Mouse (Mus musculus) lung, adult 18-20 months (tissue): ENCODE measurements around the gene Hmgb2.
A peak's percentile ranks its signal among the peaks of the same experiment; 100 is the strongest.

Source experiments
- DNase-seq, 2 experiments: peaks; one replicate each; pipeline ENCODE4 v3.0.0; 2022; ENCODE audit warnings: mixed read lengths in 2 of 2

Gene Hmgb2

DNA sequence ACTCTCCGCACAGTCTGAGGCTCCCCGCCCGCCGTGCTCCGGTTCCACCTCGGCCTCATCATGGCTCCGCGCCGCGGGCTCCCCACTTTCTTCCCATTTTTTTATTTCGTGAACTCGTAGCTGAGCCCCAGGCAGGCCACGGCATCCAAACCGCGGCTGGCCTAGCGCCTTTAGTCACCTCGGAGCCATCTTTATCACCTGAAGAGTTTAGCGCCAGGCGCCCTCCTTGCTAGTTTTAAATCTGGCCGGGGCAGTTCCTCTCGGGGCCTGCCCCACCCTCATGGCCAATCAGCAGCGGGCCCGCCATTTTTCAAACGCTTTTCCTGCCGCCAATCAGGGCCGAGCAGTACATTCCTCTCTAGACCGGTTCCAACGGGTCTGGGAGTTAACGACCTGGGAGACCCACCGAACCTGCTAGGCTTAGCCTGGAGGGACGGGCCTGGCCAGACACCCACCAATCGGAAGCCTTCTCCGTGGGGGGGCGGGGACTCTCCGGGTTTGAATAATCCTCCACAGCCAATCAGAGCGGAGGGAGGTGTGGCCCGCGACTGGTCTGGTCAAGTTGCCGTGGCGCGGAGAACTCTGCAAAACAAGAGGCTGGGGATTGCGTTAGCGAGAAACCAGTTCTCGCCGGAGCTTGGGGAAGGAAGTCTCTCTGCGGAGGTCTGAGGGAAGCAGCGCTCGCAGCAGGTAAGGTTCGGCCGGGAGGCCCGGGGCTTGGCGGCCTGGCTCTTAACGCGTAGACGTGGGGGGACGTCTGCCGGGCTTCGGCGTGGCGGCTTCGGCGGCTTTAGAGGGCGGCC is at the start of gene Hmgb2:
Hmgb2 (plus strand) TSS at position 592 of the 803 bp plus-strand sequence.
- DNase-seq: peak; percentile 100

DNA sequence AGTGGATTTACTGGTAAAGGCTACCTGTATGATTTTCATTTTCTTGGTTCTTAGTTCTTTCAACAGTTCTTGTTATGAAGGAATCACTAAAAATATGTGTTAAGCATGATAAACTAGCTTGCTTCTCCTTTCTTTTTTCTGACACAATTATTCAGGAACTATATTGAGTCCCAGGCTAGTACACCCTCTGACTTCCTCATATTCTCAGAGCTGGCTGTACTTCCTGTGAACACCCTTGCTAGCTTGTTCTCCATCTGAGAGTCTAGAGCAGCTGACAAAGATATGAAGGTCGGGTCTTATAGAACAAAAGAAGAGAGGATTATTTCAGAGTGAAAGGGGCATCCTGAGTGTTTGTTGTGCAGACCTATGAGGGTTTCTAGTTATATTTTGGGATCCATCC is 48.9 kb upstream of the Hmgb2 start:
- no peak for DNase-seq

DNA sequence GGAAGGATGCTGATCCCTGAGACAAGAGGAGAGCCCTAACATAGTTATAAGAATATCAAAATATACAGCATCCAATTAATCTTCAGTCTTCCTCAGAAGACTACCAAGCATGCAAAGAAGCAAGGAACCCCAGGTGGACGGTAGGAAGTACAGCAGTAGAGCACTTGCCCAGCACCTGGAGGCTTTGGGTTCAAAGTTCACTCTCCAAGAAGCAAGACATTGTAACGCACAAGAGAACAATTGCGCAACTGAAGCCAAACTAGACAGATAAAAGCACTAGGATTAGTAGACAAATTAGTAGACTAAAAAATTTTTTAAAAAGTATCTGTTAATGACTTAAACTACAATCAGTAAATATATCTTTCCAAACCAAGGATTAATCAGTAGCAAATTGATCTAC is 48.0 kb upstream of the Hmgb2 start:
- no peak for DNase-seq

DNA sequence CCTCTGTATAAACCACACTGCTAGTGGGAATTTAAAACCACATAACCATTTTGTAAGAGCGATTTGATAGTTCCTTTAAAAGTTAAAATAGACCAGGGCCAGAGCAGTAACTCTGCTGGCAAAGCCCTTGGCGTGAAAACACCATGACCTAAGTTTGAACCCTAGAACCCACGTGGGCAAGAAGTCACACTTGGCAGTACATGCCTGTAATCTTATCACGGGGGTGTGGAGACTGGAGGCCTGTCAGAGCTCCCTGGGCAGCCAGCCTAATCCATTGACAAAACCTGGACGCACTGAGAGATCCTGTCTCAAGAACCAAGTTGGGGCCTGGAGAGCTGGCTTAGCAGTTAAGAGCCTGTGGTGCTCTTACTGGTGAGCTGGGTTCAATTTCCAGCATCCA is 43.1 kb upstream of the Hmgb2 start:
- peak; percentile 73 to 81 for DNase-seq

DNA sequence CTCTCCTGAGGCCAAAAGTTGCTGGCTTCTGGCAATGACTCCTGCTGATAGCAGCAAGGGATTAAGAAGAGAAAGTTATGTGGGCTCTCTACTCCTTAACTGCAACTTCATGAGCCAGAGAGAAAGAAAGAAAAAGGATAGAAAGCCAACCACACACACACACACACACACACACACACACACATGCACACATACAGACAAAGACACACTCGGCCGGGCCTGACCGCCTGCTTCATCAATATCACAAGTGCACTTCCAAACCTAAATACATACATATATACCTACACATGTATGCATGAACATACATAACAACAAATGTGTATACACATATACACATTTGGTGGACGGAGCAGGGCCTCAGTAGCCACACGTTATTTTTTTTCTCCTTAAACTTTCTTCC is 40.8 kb upstream of the Hmgb2 start:
- no peak for DNase-seq

DNA sequence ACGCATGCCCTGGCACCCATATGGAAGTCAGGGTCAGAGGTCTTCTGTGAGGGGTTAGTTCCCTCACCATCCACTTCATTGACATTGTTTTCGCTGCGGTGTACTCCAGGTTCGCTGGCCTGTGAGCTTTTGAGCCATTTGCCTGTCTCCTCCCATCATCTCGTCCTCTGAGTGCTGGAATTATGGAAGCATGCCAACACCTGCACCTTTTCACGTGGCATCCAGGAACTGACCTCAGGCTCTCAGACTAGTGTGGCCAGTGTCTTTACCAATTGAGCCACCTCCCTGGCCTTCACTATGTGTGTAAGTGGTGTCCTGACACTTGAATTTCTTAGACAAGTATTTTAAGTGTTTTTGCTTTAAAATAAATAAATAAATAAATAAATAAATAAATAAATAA is 38.0 kb upstream of the Hmgb2 start:
- DNase-seq: peak; percentile 22 to 44

DNA sequence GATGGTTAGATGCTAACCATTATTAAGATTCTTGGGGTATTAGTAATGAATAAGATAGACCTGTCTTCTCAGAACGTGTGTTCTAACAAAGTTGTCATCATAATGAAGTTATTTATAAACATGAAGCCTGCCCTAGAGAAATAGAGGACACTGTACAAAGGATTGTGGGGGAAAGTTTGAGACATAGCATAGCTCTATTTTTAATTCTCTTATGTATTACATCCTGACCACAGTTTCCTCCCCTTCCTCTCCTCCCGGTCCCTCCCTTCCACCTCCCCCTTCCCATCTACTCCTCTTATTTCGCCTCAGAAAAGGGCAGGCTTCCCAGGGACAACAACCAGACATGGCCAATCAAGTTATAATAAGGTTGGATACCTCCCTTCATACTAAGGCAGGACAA is 33.3 kb upstream of the Hmgb2 start:
- no peak for DNase-seq

DNA sequence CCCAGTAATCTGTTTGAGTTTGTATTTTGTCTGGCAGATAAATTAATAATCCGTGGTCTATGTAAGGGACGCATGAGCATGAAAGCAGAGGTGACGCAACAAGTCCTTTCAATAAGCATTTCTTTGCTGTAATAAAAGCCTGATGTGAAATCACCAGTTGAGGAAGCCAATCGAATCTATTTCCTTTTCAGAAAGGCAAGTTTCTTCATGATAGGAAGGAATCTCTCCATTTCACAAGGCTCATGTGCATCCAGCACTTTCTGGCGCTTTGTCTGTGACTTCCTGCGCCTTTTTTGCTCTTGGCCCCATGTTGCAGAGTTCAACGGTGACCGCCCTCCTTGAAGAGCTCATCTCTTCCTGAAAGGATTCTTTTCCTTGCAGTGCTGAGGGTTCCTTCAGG is 32.0 kb upstream of the Hmgb2 start:
- no peak for DNase-seq

DNA sequence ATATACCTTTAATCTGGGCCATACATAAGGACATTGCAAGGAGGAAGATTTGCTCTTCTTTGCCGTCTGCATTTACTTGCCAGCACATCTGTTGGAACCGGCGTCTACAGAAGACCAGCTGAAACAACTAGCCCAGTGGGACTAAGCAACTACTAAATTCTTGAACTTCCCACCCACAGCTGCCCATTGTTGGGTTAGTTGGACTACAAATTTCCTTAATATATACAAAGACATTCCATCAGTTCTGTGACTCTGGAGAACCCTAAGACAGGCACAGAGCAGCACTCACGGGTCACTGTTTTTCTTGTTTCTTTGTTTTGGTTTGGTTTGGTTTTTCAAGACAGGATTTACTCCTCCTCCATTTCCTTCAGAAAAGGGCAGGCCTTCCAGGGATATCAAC is 31.1 kb upstream of the Hmgb2 start:
- DNase-seq: no peak

DNA sequence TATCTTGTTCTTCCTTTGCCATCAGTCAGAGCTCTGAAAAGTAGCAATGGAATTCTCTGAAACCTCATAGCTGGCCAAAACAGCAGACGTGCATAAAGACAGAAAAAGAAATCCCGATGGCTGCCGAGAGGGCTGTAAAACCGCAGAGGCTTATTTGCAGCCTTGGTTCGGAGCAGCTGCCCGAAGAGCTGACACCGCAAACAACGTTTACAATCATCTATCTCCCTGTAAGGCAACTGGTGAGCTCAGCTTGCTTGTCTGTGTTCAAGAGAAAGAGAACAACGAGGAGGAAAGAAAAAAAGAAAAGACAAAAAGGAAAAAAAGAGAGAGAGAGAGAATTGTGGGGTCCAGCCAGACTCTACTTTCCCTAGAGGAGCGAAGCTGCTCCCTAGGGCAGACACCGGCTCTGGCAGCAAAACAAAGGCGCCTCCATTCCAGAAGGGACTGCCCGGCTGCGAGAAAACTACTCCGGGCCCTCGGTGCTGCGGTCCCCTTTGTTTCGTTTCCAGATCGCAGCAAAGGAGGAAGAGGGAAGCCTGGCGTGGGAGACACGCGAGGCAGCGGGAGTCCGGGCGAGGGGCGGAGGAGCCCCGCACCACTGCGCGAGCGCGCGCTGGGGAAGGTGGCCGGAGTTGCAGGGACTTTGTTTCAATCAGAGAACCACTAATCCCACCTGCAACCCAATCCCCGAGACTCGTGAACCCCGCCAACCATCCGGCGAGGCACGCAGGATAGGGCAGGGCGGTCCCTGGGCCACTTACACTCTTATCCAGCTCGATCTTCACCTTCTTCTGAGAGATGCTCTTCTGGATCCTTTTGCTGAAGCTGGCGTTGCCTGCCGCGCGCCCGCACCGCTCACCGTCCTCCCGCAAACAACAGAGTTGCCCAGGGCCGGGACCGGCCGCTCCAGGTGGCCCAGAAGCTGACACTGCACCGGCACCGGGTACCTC is 24.9 kb upstream of the Hmgb2 start:
- peak; percentile 38 to 44 for DNase-seq

DNA sequence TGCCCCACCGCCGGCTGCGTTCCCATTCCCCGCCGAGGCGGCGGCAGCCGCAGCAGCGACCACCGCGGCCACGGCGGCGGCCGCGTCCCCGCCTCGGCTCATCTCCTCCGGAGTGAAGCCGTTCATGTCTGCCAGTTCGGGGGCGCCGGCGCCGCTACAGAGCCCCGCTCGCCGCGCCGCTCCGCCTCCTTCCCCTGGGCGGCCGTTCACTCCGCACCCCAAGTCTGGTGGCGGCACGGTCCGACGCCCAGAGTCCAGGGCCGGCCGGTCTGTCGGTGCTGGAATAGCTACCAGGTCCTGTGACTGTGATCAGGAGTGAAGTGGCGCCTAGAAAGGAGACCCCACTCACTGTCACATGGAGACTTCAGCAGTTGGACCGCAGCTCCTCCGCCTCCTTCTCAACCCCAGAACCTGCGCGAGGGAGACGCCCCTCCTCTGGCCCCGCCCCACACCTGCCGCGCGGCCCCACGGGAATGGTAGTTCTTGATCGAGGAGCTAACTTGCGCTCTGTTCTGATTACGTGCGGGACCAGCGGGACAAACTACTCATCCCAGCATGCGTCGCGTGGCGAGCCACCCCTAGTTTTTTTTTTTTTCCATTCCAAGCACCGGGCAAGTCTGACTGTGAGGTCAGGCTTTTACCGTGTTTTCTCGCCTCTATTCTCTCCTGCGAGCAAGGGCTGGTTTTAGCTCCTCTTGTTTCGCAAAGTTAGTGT is 24.1 kb upstream of the Hmgb2 start, which contains the start of gene Sap30:
Sap30 (minus strand) TSS at position 420 of the 715 bp plus-strand sequence.
- DNase-seq: peak; percentile 99

DNA sequence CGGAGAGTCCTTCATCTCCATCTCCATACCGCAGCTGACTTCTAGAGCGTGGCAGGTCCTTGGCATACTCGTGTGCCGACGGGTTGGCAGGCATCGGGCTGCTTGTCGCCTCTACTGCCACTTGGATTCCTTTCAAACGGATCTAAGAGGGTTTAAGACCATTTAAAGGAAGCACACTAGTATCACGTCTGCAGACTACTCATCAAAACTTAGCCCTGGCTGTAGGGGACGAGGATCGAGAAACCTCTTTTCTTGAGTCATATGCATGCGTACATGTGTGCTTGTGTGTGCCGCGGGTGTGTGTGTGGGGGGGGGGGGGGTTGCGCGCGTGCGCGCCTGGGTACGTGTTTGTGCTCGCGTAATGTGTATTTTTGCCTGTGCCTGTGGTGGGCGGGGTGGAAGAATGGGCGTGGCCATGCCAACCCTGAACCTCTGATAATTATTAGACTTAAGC is 23.4 kb upstream of the Hmgb2 start:
- DNase-seq: peak; percentile 75 to 78

DNA sequence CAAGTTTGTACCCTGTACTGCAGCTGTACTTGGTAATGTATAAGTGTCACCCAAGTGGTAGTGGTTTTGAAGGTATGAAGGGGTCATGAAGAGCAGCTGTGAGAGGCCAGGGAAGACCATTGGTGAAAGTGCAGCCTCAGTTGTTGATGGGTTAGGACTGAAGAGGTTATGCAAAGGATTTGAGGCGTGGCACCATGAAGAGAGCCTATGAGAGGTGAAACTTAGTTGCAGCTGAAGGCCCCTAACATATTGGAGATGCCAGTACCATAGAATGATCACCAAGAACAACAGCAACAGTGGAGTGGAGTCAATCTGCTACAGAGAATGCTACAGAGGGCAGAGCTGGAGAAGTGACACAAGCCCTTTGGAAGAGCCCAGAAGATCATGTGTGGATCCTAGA is 22.3 kb upstream of the Hmgb2 start:
- DNase-seq: no peak

DNA sequence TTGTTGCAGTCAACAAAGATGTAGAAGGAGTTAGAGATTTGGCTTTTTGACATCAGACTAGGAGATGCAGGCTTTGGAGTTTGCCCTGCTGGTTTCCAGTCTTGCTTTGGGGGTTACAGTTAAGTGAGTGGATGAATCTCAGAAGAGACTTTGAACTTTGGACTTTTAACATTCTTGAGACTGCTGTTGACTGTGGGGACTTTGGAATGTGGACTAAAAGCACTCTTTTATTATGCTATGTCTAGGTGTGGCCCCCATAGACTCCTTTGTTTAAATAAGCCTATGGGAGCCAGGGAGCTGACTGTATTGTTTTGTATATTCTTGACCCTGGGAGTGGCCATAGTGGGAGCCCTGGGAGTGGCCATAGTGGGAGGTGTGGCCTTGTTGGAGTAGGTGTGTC is 21.8 kb upstream of the Hmgb2 start:
- no peak for DNase-seq

DNA sequence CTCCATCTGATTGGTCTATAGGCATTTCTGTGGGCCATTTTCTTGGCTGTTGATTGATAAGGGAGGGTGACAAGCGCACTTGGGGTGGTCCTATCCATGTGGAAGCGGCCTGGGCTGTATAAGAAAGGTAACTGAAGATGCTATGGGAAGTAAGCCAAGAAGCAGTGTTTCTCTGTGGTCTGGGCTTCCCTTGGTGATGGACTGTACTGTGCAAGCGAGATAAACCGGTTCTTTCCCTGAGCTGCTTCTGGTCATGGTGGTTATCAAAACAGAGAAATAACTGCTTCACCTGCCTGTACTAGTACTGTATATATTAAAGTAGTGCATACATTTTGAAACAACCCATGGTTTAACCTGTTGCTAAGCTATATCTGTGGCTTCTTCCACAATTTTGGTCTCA is 19.8 kb upstream of the Hmgb2 start:
- DNase-seq: no peak

DNA sequence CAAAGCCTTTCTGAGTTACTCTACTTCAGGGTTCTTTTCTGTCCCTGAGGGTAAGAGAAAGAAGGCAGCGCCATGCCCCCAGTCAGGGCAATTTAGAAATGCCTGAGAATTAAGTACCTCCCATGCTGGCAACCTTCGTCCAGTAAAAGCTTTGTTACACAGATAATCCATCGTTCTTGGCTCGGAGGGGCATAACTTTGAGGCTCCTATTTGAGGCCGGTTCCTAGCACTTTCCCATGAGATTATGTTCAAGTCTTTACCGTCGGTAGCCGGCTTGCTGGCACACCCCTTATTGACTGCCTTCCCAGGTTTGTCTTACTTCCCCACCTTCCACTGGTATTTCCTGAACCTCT is 13.2 kb upstream of the Hmgb2 start:
- no peak for DNase-seq

DNA sequence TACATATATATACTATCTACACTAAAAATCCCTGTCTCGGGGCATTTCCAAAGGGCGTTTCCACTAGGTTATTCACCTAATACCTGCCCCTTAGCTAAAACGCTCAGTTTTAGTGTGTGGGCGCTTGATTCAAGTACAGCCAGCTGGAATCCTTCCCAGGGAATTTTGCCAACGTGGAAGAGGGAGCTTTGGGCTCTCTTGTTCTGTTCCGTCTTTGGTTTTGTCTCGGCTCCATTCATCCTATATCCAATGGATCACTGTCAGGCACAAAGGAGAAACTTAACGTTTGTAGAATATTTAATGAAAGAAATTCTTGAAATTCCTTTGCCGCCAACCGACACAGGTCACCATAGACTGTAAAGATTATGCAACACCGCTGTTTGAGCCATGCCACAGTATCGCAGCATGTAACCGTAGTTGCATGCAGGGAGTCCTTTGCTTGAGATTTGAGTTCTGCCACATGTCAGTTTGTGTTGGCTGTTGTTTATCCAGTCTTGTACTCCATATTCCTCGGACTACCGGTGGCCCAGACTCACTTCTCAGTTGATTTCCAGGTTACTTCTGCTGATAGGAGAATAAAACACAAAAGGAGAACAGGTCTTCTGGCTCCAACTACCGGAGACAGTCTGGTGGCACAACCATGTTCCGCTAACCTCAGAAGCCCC is 12.7 kb upstream of the Hmgb2 start:
- DNase-seq: peak; percentile 32 to 53

DNA sequence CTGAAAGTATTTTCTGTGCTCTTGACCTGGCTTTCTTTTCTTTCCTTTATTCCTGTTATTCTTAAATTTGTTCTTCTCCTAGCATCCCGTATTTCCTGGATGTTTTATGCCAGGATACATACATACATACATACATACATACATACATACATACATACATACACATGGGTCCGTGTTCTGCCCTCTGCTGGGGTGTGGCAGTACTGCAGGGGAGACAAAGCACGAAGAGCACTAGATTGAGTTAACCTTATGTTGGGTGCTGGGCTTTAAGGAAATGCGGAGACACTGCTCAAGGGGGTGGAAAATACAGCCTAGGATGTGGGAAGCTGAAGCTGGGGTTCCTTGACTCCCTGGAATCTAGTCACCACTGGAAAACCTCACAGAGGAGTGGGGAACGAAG is 8.1 kb upstream of the Hmgb2 start:
- peak; percentile 50 to 51 for DNase-seq

DNA sequence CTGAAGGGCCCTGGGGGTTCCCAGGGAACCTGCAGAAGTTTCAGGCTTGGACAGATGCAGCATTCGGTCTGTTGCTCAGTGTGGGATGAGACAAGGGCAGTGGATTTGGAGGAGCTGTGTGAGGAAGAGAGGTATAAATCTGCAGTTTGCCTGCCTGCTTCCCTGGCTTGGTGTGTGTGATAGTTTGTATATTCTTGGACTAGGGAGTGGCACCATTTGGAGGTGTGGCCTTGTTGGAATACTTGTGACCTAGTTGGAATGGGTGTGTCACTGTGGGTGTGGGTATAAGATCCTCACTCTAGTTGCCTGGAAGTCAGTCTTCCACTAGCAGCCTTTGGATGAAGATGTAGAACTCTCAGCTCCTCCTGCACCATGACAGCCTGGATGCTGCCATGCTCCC is 6.2 kb upstream of the Hmgb2 start:
- peak in 1 of 2 experiments; percentile 17 for DNase-seq

DNA sequence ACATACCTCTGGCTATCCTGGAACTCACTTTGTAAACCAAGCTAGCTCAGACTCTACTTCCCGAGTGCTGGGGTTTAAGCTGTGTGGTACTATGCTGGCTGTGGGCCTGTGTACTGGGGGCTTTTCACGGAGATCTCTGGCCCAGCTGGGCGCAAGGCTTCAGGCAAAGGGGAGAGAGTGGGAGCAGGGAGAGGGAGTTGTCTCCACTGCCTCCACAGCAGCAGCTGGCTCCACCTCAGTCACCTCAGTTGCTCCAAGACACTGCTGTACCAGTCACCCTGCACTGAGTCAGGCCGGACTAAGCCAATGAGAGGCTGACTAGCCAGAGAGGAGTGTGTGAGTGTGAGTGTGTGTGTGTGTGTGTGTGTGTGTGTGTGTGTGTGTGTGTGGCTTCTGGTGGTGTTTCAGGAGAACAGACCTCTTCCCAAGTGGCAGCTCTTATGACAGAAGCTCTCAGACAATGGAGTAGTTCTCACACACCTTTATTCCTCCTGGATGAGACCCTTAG is 4.1 kb upstream of the Hmgb2 start:
- no peak for DNase-seq

DNA sequence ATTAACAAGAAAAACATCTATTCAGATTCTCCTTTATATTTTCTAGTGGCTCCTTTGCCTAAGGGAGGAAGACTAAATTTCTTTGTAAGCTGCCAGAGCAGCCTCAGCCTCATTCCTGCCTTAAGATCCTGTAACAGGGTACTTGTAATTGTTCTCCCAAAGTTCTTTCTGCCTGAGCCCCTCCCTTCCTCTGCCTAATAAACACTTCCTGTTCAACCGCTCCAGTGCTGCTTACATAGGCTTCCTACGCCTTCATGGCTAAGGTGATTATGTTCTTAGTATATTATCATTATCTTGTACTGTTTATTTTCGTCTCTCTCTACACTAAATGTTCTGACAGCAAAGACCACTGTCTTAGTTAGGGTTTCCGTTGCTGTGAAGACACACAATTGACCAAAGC is 3.0 kb upstream of the Hmgb2 start:
- DNase-seq: peak in 1 of 2 experiments; percentile 46

DNA sequence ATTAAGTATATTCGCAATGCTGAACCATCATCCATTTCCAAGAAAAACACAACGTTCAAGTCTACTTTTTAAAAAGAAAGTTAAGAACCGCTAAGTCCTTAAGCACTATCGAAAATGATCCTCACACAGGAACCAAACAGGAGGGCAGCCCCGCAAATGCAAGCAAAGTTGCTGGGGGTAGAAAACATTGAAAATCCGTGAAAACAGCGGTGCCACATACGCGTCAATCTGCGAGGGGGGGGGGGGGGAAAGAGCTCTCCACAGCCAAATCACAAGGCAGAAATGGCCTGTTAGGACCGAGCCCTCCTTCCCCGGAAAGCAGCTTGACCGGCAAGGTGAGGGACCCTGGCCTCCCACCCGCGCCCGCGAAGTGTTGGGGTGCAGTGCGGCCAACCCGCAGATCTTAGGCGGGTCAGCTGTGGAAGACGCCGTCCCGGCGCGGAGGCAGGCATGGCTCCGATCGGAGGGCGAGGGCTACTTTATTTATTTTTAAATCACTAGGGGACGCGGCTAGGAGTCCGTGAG is 854 bp upstream of the Hmgb2 start:
- peak in 1 of 2 experiments; percentile 7 for DNase-seq
